Mouse (Mus musculus): ENCODE measurements at regions not wholly inside any gene's neighbourhood (a gene's known extent, or its start where the extent isn't known, plus 50 kb on each side); places are given as distances from the start of the nearest gene placed in this dataset.

DNA sequence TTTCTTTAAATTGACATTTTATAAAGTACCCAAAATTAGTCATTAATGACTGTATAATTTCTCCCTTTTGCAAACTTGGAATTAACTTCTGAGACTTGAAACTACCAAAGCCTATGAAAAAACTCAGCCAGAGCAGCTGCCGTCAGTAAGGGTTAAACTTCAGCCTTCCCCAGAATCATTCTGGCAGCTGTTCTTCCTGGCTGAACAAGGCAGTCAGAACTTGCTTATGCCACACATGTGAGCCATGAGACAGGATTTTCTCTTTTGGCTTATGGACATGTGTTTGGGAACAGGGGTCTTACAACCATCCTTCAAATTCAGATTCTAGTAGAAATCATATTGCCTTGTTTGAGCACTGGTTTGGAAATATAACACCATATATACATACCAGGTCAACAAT is 422.4 kb upstream of the Fat1 start:
- DNase-seq = no peak

GRCm38 (mm10) chr8:44525915-44526314 is 409.3 kb upstream of the Fat1 start:
- peak; percentile 21 for DNase-seq

GRCm38 (mm10) chr8:44529696-44530095 is 405.6 kb upstream of the Fat1 start:
- no peak for DNase-seq

- no peak for DNase-seq
Measured at GRCm38 (mm10) chr8:44548885-44549284, 386.4 kb upstream of the Fat1 start.

DNA sequence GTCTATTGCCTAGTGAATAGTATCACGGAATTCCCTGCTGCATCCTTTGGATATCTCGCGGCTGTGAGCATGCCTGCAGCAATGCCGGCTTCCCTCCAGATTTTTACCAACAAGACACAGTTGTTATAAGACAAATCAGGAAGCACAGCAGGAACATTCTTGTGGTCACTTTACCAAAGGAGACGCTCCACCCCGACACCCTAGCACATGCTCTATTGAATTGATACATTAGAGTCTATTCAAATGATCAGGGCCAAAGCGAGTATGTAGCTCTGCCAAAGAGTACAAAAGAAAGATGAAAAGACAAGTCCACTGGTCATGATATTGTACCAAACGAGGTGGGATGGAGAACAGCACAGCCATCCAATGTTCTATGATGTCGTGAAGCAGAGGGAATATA is 376.1 kb upstream of the Fat1 start:
- DNase-seq = no peak

DNA sequence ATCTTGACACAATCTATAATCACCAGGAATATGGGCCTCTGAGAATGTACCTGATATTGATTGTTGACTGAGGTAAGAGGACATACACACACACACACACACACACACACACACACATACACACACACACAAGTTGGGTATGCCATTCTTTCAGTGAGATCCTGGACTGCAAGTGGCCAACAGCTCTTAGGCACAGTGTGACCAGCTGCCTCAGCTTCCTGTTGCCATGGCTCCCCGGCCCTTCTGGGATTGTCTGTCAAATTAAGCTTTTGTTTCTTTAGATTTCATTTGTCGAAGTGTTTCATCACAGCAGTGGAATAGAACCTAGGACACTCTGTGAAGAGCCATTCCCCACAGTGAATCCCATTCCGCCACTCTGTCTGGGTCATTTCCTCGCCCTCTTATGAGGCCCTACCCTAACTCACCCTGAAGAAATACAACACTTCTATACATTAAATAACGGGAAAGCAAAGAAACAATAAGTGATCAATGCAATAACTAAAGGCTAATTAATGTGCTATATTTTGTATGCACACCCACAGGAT is 358.9 kb upstream of the Fat1 start:
- DNase-seq = no peak

DNA sequence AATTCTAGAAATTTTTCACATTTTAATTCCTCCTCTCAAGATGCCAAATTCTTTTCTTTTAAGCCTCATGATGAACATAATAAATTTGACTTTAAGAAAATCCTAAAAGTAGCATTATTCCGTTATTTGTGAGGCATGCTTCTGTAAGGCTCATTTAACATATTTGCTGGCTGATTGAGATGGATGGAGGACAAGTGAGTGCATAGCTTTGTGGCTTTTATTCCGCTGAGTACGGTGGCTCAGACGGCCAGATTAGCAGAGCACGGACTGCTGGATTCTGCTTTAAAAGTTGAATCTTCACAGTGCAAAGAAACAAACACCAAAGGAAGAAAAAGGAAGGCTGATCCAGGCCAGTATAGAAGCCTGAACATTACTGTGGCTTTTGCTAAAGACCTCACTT is 358.3 kb upstream of the Fat1 start:
- no peak for DNase-seq

Small RNA genes in the stretch of these regions (microRNA-seq; reads per million reads assigned to microRNA genes)
- gene Gm26241 = 0 reads per million in 2 experiments

Data from adrenal gland, postnatal 14 days (tissue).